Comparison of ENCODE assay signal across 10 mouse cellular contexts in the genomic region with DNA sequence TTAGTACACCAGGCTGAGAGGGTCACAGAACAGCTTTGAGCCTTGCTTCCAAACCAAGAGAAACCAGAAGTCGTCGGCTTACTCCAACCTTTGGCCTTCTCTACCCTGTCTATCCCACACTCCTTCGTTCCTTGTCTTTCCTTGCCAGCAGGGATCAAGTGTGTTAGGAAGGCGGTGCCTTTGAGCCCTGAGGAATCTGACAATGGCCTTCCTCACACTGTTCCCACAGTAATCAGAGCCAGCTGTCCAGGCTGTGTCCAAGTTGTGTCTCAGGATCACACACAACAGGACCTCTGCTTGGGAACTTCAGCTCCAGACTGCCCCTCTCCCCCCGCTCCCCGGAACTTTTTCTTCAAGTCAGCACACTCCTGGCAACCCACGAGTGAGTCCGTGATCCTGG.
DNase-seq lines count a peak whose midpoint lies in the region; ATAC-seq and TF ChIP-seq lines count a peak whose summit lies in the region.
"Had no signal": no experiment of that assay in that cellular context is flagged by ENCODE, and none has a peak within 500 bp of the region (broad histone marks: within the 10 kb centered on the region; RNA-seq: fewer than 3 reads in every experiment).

No protein-coding gene starts in this region.

- peaks cover 25% of the 10 kb centered on the region for H3K4me1 ChIP-seq in lung, embryonic 15.5 days
- peaks cover 16% of the 10 kb centered on the region for H3K4me1 ChIP-seq in embryonic fibroblast, embryonic 13.5 days (ENCODE audit: control insufficient read depth, insufficient read depth, low read length)

- TF ChIP-seq POLR2A in embryonic fibroblast, embryonic 13.5 days (IDR thresholded peaks at IDR 0.05; ENCODE audit: low read depth, low read length): no peak
- peak; percentile 48 for TF ChIP-seq POLR2A in myocyte (IDR thresholded peaks at IDR 0.05; ENCODE audit: insufficient read length, low read depth)

- no peaks in the 10 kb centered on the region for H3K36me3 ChIP-seq in lung, embryonic 15.5 days
- H3K36me3 ChIP-seq in myocyte (ENCODE audit: control insufficient read depth, insufficient read depth): no peaks in the 10 kb centered on the region
- H3K36me3 ChIP-seq: midbrain, embryonic 12.5 days had no signal

- peak overlapping the region; percentile 19 for H3K27ac ChIP-seq in lung, embryonic 15.5 days
- peak overlapping the region; percentile 86 for H3K27ac ChIP-seq in embryonic fibroblast, embryonic 13.5 days (ENCODE audit: insufficient read depth, low read length)
- H3K27ac ChIP-seq: layer of hippocampus, adult 2 months; midbrain, embryonic 12.5 days had no signal

- DNase-seq in lung, postnatal 36 days: no peak
- DNase-seq in kidney, adult 11 months: peak; percentile 19
- no peak for DNase-seq in thymus, postnatal 36 days
- no peak for DNase-seq in right cerebral cortex, adult 2 months (ENCODE audit: low spot score in 2 of 2)
- no peak for DNase-seq in left cerebral cortex, adult 11 months (ENCODE audit: low spot score)

- no peaks in the 10 kb centered on the region for H3K79me2 ChIP-seq in myocyte (ENCODE audit: control insufficient read depth, insufficient read depth)

- H3K9me3 ChIP-seq in lung, embryonic 15.5 days: no peaks in the 10 kb centered on the region
- H3K9me3 ChIP-seq: midbrain, embryonic 12.5 days had no signal

- WGBS in lung, embryonic 15.5 days: 65% methylated on average over 8 of the region's 8 CpGs

- H3K4me3 ChIP-seq in lung, embryonic 15.5 days: no peak overlapping the region
- H3K4me3 ChIP-seq in embryonic fibroblast, embryonic 13.5 days (ENCODE audit: insufficient read depth, low read length): no peak overlapping the region
- H3K4me3 ChIP-seq in myocyte: no peak overlapping the region
- H3K4me3 ChIP-seq: layer of hippocampus, adult 2 months; midbrain, embryonic 12.5 days had no signal

- H3K27me3 ChIP-seq in lung, embryonic 15.5 days: no peaks in the 10 kb centered on the region
- no peaks in the 10 kb centered on the region for H3K27me3 ChIP-seq in myocyte (ENCODE audit: control insufficient read depth, insufficient read depth, insufficient read length)
- H3K27me3 ChIP-seq: midbrain, embryonic 12.5 days had no signal

- H3K4me2 ChIP-seq in lung, embryonic 15.5 days: no peak overlapping the region
- H3K4me2 ChIP-seq in myocyte (ENCODE audit: low read depth): peak overlapping the region; percentile 84
- H3K4me2 ChIP-seq: midbrain, embryonic 12.5 days had no signal

- no peak for TF ChIP-seq CTCF in embryonic fibroblast, embryonic 13.5 days (IDR thresholded peaks at IDR 0.05; ENCODE audit: borderline replicate concordance, insufficient read depth, low read length)

- no peak overlapping the region for H3ac ChIP-seq in myocyte (ENCODE audit: control insufficient read depth, insufficient read length)

- no peak overlapping the region for H3K9ac ChIP-seq in lung, embryonic 15.5 days
- H3K9ac ChIP-seq: midbrain, embryonic 12.5 days had no signal

- no peak for ATAC-seq in lung, embryonic 15.5 days (ENCODE audit: borderline replicate concordance, extremely low read depth, low FRiP score, low TSS enrichment)

TF ChIP-seq in myocyte, 11 proteins besides CTCF, POLR2A, EP300 and RAD21:
- TF ChIP-seq MYOG (IDR thresholded peaks at IDR 0.05; ENCODE audit: control insufficient read depth in 1 of 3, insufficient read depth in 1 of 3, insufficient read length in 2 of 3, low read depth in 2 of 3) (peak in 2 of 3 experiments; percentile 38 to 83), MYOD1 (IDR thresholded peaks at IDR 0.05; ENCODE audit: control insufficient read depth in 1 of 3, insufficient read length in 2 of 3, low read depth in 2 of 3) (peak in 2 of 3 experiments; percentile 75), E2F4 (IDR thresholded peaks at IDR 0.05; ENCODE audit: insufficient read depth) (no peak), TCF3 (IDR thresholded peaks at IDR 0.05; ENCODE audit: insufficient read length, low read depth) (no peak), REST (IDR thresholded peaks at IDR 0.05; ENCODE audit: insufficient read depth, insufficient read length) (no peak), SRF (IDR thresholded peaks at IDR 0.05; ENCODE audit: control insufficient read depth, insufficient read length, low read depth) (no peak)
